Mouse (Mus musculus) G1E (cell line): Measurements from ENCODE around the gene Pnma1.

Source experiments
- CTCF ChIP-seq: IDR thresholded peaks from 2 replicates; pipeline ENCODE4 v1.5.1; 2012; ENCODE audit warnings: low read depth, low read length, inconsistent platforms, mixed read lengths
- GATA2 ChIP-seq: IDR thresholded peaks from 2 replicates; pipeline ENCODE4 v1.6.1; 2012; ENCODE audit warnings: low read depth, low read length, inconsistent platforms, borderline replicate concordance

GRCm38 (mm10) chr12:84158156-84158555 is 9.9 kb upstream of the Pnma1 start:
- TF ChIP-seq CTCF (no peak), GATA2 (no peak)
